Mouse (Mus musculus) brain, embryonic 14.5 days (tissue): ENCODE data around the gene Mri1.

ENCODE experiments used
- CTCF ChIP-seq: fragments of 200-500 bp; IDR thresholded peaks from 2 replicates; pipeline ENCODE4 v1.5.1; 2012; ENCODE audit warnings: inconsistent platforms, mild to moderate bottlenecking, moderate library complexity, borderline replicate concordance; ENCODE audit not compliant: insufficient read depth, insufficient read length; ENCODE audit errors: extremely low read depth
- POLR2A ChIP-seq: fragments of 200-500 bp; IDR thresholded peaks from 2 replicates; pipeline ENCODE4 v1.6.1; 2012; ENCODE audit warnings: mild to moderate bottlenecking, inconsistent platforms, borderline replicate concordance; ENCODE audit not compliant: poor library complexity, insufficient read depth, insufficient read length, severe bottlenecking; ENCODE audit errors: extremely low read depth

DNA sequence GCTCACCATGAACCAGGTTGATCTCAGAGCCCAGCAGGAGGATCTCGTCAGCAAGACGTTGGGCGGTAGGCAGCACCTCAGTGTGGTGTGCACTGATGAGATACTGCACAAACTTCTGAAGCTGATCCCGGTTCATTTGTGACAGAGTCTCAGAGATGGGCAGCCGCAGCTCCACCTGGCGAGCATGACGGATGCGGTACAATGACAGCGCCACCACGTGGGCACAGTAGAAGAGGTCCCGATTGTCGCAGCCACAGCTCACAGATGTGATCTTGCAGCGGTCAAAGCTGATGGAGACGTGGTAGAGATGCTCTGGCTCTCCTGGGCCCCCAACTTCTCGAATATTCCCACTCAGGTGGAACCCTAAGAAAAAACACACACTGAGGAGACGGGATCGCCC, 26.4 kb downstream of the Mri1 start:
- TF ChIP-seq CTCF (peak; percentile 27; the same call in 1 of the 2 replicates), POLR2A (no peak)
